Mouse (Mus musculus) MEL (cell line): ENCODE measurements around the gene Cdk13. TPM values are rescaled to one million over a fixed set of nuclear protein-coding genes. Genes with fewer than 3 reads are reported as not detected.

Experiments
- DNase-seq: peaks from one replicate; pipeline ENCODE4 v3.0.0; 2011; ENCODE audit warnings: low read depth, low spot score
- H3K27ac ChIP-seq: 2 replicates; pipeline ENCODE4 v1.5.1; 2012; ENCODE audit warnings: low read depth, mild to moderate bottlenecking, control low read depth, low read length, moderate library complexity; ENCODE audit not compliant: control insufficient read depth
- H3K27me3 ChIP-seq, 2 experiments: fragments of 150-350 bp in 1 of 2; sonication (generic) in 1 of 2; 2 replicates each; pipeline ENCODE4 v1.6.1; 2012; ENCODE audit warnings: low read length in 2 of 2, mild to moderate bottlenecking in 2 of 2, improper control_type of control experiment in 1 of 2, moderate library complexity in 1 of 2; ENCODE audit not compliant: insufficient read depth in 2 of 2, control insufficient read depth in 1 of 2
- H3K36me3 ChIP-seq, 2 experiments: 2 replicates each; pipeline ENCODE4 v1.6.1; 2012 to 2014; ENCODE audit warnings: low read length in 2 of 2, improper control_type of control experiment in 1 of 2, inconsistent platforms in 1 of 2, mild to moderate bottlenecking in 1 of 2; ENCODE audit not compliant: insufficient read depth in 2 of 2, control insufficient read depth in 1 of 2
- H3K4me1 ChIP-seq, 2 experiments: fragments of 150-350 bp in 1 of 2; sonication (generic) in 1 of 2; 2 replicates each; pipeline ENCODE4 v1.6.1; 2012; ENCODE audit warnings: low read length in 2 of 2, improper control_type of control experiment in 1 of 2, mild to moderate bottlenecking in 1 of 2; ENCODE audit not compliant: insufficient read depth in 2 of 2, control insufficient read depth in 1 of 2
- H3K4me3 ChIP-seq, 2 experiments: fragments of 150-350 bp in 1 of 2; sonication (generic) in 1 of 2; 2 replicates each; pipeline ENCODE4 v1.5.1; 2012; ENCODE audit warnings: low read depth in 2 of 2, low read length in 2 of 2, mild to moderate bottlenecking in 2 of 2, moderate library complexity in 2 of 2, control low read depth in 1 of 2, improper control_type of control experiment in 1 of 2; ENCODE audit not compliant: control insufficient read depth in 1 of 2, insufficient read depth in 1 of 2
- H3K79me2 ChIP-seq: 2 replicates; pipeline ENCODE4 v1.6.1; 2012; ENCODE audit warnings: mild to moderate bottlenecking, low read length, moderate library complexity; ENCODE audit not compliant: control insufficient read depth, poor library complexity, insufficient read depth
- H3K9ac ChIP-seq: 2 replicates; pipeline ENCODE4 v1.6.1; 2012; ENCODE audit warnings: low read depth, mild to moderate bottlenecking, control low read depth, low read length, moderate library complexity; ENCODE audit not compliant: control insufficient read depth, poor library complexity, severe bottlenecking
- H3K9me3 ChIP-seq: fragments of 150-350 bp; sonication (generic); replicated peaks from 2 replicates; pipeline ENCODE4 v1.6.1; 2012; ENCODE audit warnings: mild to moderate bottlenecking, low read length, improper control_type of control experiment, moderate library complexity; ENCODE audit not compliant: insufficient read depth
- CHD1 ChIP-seq: IDR thresholded peaks from 2 replicates; pipeline ENCODE4 v1.6.1; 2012; ENCODE audit warnings: low read depth, mild to moderate bottlenecking, inconsistent platforms, low read length, improper control_type of control experiment
- EP300 ChIP-seq, 2 experiments: IDR thresholded peaks; 2 replicates each; pipeline ENCODE4 v1.6.1; 2011; ENCODE audit warnings: improper control_type of control experiment in 2 of 2, low read length in 2 of 2, low read depth in 1 of 2, mild to moderate bottlenecking in 1 of 2
- ETS1 ChIP-seq: IDR thresholded peaks from 2 replicates; pipeline ENCODE4 v1.6.1; 2012; ENCODE audit warnings: low read depth, mild to moderate bottlenecking, inconsistent platforms, low read length, improper control_type of control experiment, moderate library complexity
- GABPA ChIP-seq: IDR thresholded peaks from 2 replicates; pipeline ENCODE4 v1.6.1; 2012; ENCODE audit warnings: low read depth, mild to moderate bottlenecking, inconsistent platforms, low read length, improper control_type of control experiment, moderate library complexity
- GATA1 ChIP-seq: IDR thresholded peaks from 2 replicates; pipeline ENCODE4 v1.6.1; 2011; ENCODE audit warnings: low read depth, low read length, improper control_type of control experiment
- JUND ChIP-seq: IDR thresholded peaks from 2 replicates; pipeline ENCODE4 v1.6.1; 2011; ENCODE audit warnings: low read depth, mild to moderate bottlenecking, improper control_type of control experiment, low read length
- MEF2A ChIP-seq: IDR thresholded peaks from 2 replicates; pipeline ENCODE4 v1.6.1; 2014; ENCODE audit warnings: low read depth, mild to moderate bottlenecking, inconsistent platforms, low read length, improper control_type of control experiment; ENCODE audit not compliant: poor library complexity, insufficient replicate concordance, severe bottlenecking; ENCODE audit errors: extremely low read depth
- MXI1 ChIP-seq: IDR thresholded peaks from 2 replicates; pipeline ENCODE4 v1.6.1; 2011; ENCODE audit warnings: mild to moderate bottlenecking, low read depth, low read length, improper control_type of control experiment
- MYB ChIP-seq: IDR thresholded peaks from 2 replicates; pipeline ENCODE4 v1.6.1; 2011; ENCODE audit warnings: mild to moderate bottlenecking, low read depth, low read length, improper control_type of control experiment
- MYC ChIP-seq: IDR thresholded peaks from 2 replicates; pipeline ENCODE4 v1.6.1; 2011; ENCODE audit warnings: low read depth, mild to moderate bottlenecking, low read length, improper control_type of control experiment, moderate library complexity
- NELFE ChIP-seq: IDR thresholded peaks from 2 replicates; pipeline ENCODE4 v1.6.1; 2011; ENCODE audit warnings: low read depth, low read length, improper control_type of control experiment
- NRF1 ChIP-seq: IDR thresholded peaks from 2 replicates; pipeline ENCODE4 v1.6.1; 2014; ENCODE audit warnings: low read depth, mild to moderate bottlenecking, inconsistent platforms, low read length, improper control_type of control experiment, moderate library complexity; ENCODE audit not compliant: poor library complexity, insufficient read depth, severe bottlenecking
- POLR2A ChIP-seq, 2 experiments: IDR thresholded peaks; 2 replicates each; pipeline ENCODE4 v1.6.1; 2011 to 2012; ENCODE audit warnings: low read length in 2 of 2, mild to moderate bottlenecking in 2 of 2, control low read depth in 1 of 2, improper control_type of control experiment in 1 of 2, low read depth in 1 of 2, moderate library complexity in 1 of 2; ENCODE audit not compliant: control insufficient read depth in 1 of 2, insufficient read depth in 1 of 2, poor library complexity in 1 of 2
- POLR2AphosphoS2 ChIP-seq: IDR thresholded peaks from 2 replicates; pipeline ENCODE4 v1.6.1; 2011; ENCODE audit warnings: low read length, improper control_type of control experiment
- SIN3A ChIP-seq: IDR thresholded peaks from 2 replicates; pipeline ENCODE4 v1.6.1; 2012; ENCODE audit warnings: low read length, improper control_type of control experiment, inconsistent platforms
- TBP ChIP-seq: IDR thresholded peaks from 2 replicates; pipeline ENCODE4 v1.8.0; 2011; ENCODE audit warnings: low read depth, low read length, improper control_type of control experiment
- TCF12 ChIP-seq: IDR thresholded peaks from 2 replicates; pipeline ENCODE4 v1.6.1; 2014; ENCODE audit warnings: low read depth, mild to moderate bottlenecking, inconsistent platforms, low read length, improper control_type of control experiment, moderate library complexity
- UBTF ChIP-seq: IDR thresholded peaks from 2 replicates; pipeline ENCODE4 v1.6.1; 2012; ENCODE audit warnings: low read depth, mild to moderate bottlenecking, inconsistent platforms, low read length, improper control_type of control experiment, moderate library complexity, borderline replicate concordance; ENCODE audit not compliant: insufficient read depth
- USF1 ChIP-seq: IDR thresholded peaks from 2 replicates; pipeline ENCODE4 v1.6.1; 2014; ENCODE audit warnings: low read depth, mild to moderate bottlenecking, inconsistent platforms, low read length, improper control_type of control experiment, moderate library complexity
- USF2 ChIP-seq, 2 experiments: IDR thresholded peaks; 2 replicates each; pipeline ENCODE4 v1.6.1; 2011 to 2012; ENCODE audit warnings: improper control_type of control experiment in 2 of 2, low read length in 2 of 2, borderline replicate concordance in 1 of 2, inconsistent platforms in 1 of 2, low read depth in 1 of 2, mild to moderate bottlenecking in 1 of 2; ENCODE audit not compliant: insufficient read depth in 1 of 2
- ZC3H11A ChIP-seq: IDR thresholded peaks from 2 replicates; pipeline ENCODE4 v1.6.1; 2012; ENCODE audit warnings: low read depth, mild to moderate bottlenecking, inconsistent platforms, low read length, improper control_type of control experiment
- ZNF384 ChIP-seq: IDR thresholded peaks from 2 replicates; pipeline ENCODE4 v1.6.1; 2012; ENCODE audit warnings: low read depth, mild to moderate bottlenecking, inconsistent platforms, low read length, improper control_type of control experiment
- polyA plus RNA-seq, 2 experiments: library from polyadenylated mRNA; stranded (reverse) in 1 of 2; unstranded in 1 of 2; fragments of >175 nt in 1 of 2; fragments of >200 nt in 1 of 2; gene quantifications; 2 replicates each; pipeline versions ENCODE4 v1.2.1 to v1.2.4; 2012; ENCODE audit warnings: low replicate concordance in 2 of 2, low read depth in 1 of 2; ENCODE audit not compliant: insufficient read length in 2 of 2, insufficient read depth in 1 of 2, missing spikeins in 1 of 2
- total RNA-seq: library from RNA; depleted of rRNA; stranded (reverse); fragments of 300-350 nt; gene quantifications from 2 replicates; pipeline ENCODE4 v1.2.3, GENCODE M21; 2012

Cdk13 gene
- total and polyA plus RNA-seq, 3 experiments: 28.7 to 43.7 TPM; not detected in 1

- TF ChIP-seq MEF2A: no peak
- no peak for TF ChIP-seq ZNF384
- no peak for TF ChIP-seq MYC
- TF ChIP-seq JUND: no peak
- no peak for TF ChIP-seq GATA1
- no peak for TF ChIP-seq NRF1
- TF ChIP-seq ZC3H11A: no peak
- TF ChIP-seq GABPA: no peak
- TF ChIP-seq MXI1: no peak
- TF ChIP-seq USF1: no peak
- TF ChIP-seq TBP: no peak
- peak; percentile 26; the same call in 1 of the 2 replicates for TF ChIP-seq UBTF
These were observed 1.4 kb downstream of the Cdk13 start (continued) for GRCm38 (mm10) chr13:17803331-17804057.

- peak overlapping the region; percentile 1; the same call in 1 of the 2 replicates for H3K27ac ChIP-seq
- no peak for DNase-seq
These were observed 2.0 kb downstream of the Cdk13 start for GRCm38 (mm10) chr13:17802880-17803279.

GRCm38 (mm10) chr13:17799735-17800134, 5.2 kb downstream of the Cdk13 start:
- H3K27ac ChIP-seq: no peak overlapping the region
- TF ChIP-seq GATA1 (no peak), POLR2A (IDR thresholded peaks at IDR 0.05; ENCODE audit: control insufficient read depth in 1 of 2, insufficient read depth in 1 of 2, low read depth in 1 of 2, low read length in 2 of 2, poor library complexity in 1 of 2) (no peak), POLR2AphosphoS2 (no peak), USF2 (IDR thresholded peaks at IDR 0.05; ENCODE audit: borderline replicate concordance in 1 of 2, insufficient read depth in 1 of 2, low read depth in 1 of 2, low read length in 2 of 2) (no peak)
- no peaks in the 10 kb centered on the region for H3K9me3 ChIP-seq
- H3K4me3 ChIP-seq: no peak overlapping the region
- H3K79me2 ChIP-seq: peaks cover 65% of the 10 kb centered on the region
- DNase-seq: no peak
- peaks cover 2 to 5% of the 10 kb centered on the region in 2 experiments; a peak in 2 of 4 replicates for H3K4me1 ChIP-seq
- no peak overlapping the region for H3K9ac ChIP-seq
- H3K36me3 ChIP-seq: peaks cover 15 to 43% of the 10 kb centered on the region in 2 experiments
- H3K27me3 ChIP-seq: no peaks in the 10 kb centered on the region

More at GRCm38 (mm10) chr13:17802880-17803279, 2.0 kb downstream of the Cdk13 start:
- Histone ChIP-seq H3K36me3 (peaks cover 5 to 38% of the 10 kb centered on the region in 2 experiments), H3K4me3 (peak overlapping the region; percentile 81 to 98), H3K9ac (peak overlapping the region; percentile 99), H3K9me3 (no peaks in the 10 kb centered on the region), H3K79me2 (peaks cover 54% of the 10 kb centered on the region), H3K27me3 (no peaks in the 10 kb centered on the region), H3K4me1 (no peaks in the 10 kb centered on the region; a peak in 1 of 4 replicates)
- TF ChIP-seq EP300 (IDR thresholded peaks at IDR 0.05; ENCODE audit: low read depth in 1 of 2, low read length in 2 of 2): peak; percentile 38 to 50; a peak in 2 of 4 replicates
- TF ChIP-seq ETS1: peak; percentile 38; the same call in 1 of the 2 replicates
- TF ChIP-seq SIN3A: peak; percentile 59
- TF ChIP-seq GABPA: no peak
- TF ChIP-seq NELFE: no peak
- TF ChIP-seq MYB: peak; percentile 28; the same call in 1 of the 2 replicates
- TF ChIP-seq CHD1: peak; percentile 85
- peak; percentile 52; the same call in 1 of the 2 replicates for TF ChIP-seq MXI1
- TF ChIP-seq GATA1: 0 out of 2 replicates have a peak, but pooled peaks have one; percentile 44
- TF ChIP-seq TCF12: 0 out of 2 replicates have a peak, but pooled peaks have one; percentile 14
